Mouse (Mus musculus) frontal cortex, postnatal 14 days (tissue): ENCODE data around the gene Plekha7.

Experiments
- DNase-seq, 2 experiments: peaks; one replicate each; pipeline ENCODE4 v3.0.0; 2022; ENCODE audit warnings: low spot score in 2 of 2

Gene Plekha7

DNA sequence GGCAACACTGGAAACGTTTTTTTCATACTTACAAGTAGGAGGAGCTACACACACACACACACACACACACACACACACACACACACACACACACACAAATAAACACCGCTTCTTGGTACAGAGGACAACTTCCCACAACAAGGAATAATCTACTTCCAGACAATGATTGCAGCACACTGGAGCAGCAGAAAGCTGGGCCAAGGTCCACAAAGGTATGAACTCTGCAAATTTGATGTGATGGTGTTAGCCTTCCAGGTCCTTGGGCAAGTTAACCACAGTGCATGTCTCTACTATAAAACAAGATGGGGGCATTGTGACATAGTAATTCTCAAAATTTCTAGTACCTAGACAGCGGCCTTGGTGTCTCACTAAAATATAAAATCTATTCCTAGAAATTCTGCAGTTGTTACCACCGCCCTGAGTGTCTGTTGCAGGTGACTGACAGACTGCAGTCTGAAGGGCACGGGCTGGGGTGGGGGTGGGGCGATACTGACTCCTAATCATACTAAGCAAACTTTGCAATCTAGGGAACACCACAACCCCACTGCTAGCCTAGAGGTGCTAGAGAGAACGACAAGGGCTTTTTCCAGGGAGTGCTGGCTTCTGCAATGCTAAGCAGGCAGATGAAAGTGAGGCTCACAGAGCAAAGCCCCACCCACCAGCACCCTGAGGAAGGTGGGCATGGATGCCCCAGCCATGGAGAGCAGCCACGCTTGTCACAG is 85.7 kb downstream of the Plekha7 start:
- no peak for DNase-seq

DNA sequence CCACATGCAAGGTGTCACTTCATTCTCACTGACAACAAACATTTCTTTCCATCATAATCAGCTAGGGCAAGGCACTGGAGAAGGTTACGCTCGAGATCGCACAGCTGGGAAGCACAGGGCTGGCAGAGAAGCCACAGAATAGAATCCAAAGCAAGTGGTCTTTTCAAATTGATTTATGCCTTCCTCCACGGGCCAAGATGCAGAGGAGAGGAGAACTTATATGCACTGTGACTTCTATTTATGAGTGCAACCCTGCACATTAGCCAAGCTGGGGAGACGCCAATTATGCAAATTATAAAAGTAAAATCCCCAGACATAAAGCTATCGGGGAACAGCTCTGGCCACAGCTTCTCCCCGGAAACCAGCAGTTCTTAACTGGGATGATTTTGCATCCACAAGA is 86.3 kb downstream of the Plekha7 start:
- DNase-seq = no peak

DNA sequence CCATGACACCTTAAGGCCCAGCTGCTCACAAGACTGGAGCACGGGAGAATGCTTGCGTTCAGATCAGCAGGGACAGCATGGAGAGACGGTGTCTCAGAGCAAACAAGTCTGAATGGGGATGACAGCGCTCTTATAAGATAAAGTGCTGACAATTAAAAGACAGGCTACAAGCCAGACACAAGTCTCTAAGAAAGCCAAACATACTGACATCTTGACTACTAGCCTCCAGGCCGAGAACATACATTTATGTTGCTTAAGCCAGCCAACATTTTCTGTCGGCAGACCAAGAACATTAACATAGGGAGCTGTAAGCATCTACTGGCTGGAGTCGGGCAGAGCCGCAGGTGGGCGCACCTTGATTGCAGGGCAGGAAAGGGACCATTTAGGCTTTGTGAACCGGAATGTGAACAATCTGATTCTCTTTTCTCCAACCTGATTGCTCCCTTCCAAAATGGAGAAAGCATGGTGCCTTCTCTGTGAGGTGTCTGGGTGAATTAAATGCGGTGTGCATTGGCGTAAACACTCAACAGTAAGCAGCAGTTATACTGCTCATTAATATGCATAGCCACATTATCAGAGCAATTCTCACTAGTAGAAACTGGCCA is 88.0 kb downstream of the Plekha7 start:
- no peak for DNase-seq

DNA sequence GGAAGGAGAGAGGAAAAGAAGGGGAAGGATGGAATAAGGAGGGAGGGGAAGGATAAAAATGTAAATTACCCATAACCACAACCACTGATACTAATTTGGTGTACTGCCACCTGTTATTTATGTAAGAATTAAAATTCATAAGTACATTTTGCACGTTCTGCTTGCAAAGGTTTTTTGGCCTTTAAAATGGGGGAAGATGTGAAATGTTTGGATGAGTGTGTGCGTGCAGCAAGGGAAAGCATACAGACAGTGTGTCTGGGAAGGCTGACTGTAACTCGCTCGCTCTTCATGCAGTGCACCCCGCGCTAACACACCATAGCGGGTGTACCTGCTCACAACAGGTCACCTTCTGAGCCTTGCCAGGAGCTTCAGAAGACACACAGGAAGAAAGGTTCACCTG is 90.4 kb downstream of the Plekha7 start:
- no peak for DNase-seq

DNA sequence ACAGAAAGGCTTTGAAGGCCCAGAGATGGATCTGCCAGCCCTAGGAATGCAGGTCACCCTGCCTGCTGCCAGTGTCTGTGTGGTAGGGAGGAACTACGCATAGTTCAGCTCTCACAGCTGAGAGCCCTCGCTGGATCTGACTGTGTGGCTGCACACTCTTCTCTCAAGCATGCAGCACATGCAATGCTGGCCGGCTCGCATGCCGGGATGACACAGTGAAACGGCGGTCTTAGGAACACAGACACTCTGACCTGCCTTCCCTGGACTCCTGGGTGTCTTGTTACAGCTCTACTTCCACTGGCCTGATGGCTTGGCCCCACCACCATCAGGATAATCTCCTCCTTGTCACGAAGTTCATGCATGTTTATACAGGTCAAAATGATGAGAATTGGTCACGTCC is 96.3 kb downstream of the Plekha7 start:
- DNase-seq = no peak

DNA sequence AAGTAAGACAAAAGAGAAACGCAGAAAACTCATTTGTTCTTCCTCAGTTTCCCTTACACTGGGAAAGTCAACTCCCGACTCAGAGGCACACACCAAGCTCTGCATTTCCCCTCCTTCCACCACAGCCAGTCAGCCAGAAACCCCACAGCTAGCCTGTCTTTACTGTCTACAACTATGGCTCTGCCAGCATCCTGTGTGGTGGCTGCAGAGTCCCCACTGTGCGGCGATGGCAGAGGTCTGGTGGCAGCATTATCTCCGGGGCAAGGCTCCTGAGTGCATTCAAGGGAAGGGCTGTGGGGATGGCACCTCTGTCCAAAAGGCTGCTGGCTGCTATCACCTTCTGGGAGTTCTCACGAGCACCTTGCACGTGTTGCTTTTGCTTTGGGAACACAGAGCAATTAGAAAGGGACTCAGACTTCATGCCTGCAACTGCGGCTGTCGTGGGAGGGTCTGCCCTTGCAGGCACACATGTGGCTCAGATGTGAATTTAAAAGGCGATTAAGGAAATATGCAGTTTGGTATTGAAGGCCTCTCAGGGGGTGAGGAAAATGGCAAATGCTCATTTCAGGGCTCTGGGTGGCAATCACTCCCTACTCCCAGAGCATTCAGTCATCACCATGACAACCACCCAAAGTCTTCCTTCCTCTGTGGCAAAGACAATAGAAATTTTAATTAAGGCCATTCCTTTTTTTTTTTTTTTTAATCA is 98.1 kb downstream of the Plekha7 start:
- DNase-seq = no peak

DNA sequence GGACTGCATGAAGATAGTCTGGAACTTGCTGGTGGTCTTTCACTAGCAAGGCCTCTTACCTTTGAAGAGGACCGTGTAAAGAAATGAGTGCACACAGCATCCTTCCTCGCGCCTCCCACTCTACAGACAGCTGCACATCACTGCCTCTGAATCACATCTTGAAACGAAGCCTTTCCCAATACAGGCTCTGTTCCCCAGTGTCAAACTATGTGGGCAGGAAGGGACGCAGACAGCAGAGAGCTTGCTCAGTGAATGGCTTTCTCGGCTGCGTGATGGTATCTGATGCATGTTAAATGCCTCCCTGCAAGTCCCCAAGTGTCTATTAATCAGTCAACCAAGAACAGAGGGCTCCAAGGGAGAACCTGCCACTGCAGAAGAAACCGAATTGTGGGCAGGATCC is 99.3 kb downstream of the Plekha7 start:
- DNase-seq = no peak

DNA sequence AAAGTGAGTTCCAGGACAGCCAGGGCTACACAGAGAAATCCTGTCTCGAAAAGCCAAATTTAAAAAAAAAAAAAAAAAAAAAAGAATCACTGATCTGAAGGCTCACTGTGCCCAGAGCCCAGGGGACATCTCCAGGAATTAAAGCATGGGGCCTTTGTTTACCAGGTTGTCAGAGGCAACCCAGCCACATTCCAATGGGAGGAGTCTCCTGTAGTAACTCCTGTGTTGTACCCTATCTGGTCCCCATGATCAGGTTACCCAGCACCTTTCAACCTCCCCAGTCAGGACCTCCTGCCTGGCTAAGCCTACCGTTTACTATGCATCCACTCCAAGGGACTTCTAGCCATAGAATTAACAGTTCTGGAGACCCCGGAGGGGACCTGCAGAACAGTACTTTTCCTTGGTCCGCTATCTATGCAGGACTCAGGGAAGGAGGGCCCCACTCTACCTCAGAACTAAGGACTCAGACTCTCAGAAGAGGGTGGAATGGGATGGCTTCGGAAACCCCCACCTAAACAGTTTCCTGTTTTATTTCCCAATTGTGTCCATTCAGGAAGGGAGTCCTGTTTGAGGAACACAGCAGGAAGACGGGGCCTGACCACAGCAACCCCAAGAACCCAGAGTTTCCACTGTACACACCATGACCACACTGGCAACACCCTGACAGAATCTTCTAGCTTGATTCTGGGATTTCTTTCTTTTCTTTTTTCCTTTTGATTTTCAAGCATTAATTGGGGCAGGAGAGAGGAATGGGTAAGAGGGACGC is 101.2 kb downstream of the Plekha7 start:
- DNase-seq = no peak

DNA sequence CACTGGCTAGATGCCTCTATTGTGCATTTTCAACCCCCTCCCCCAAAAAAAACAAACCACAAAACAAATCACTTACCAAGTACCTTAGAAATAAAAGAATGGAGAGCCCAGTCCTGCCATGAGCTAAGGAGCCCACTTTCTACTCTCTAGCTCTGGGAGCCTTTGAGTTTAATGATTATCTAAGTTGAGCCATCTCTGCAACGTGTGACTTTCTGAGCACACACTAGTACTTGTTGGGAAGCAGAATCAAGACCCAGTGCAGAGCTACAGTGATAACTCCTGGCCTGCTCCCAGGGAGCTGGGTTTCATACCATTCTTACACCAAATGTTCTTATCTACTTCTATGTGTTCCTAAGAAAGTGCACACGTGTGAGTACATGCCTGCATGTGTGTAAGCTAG is 102.7 kb downstream of the Plekha7 start:
- no peak for DNase-seq

DNA sequence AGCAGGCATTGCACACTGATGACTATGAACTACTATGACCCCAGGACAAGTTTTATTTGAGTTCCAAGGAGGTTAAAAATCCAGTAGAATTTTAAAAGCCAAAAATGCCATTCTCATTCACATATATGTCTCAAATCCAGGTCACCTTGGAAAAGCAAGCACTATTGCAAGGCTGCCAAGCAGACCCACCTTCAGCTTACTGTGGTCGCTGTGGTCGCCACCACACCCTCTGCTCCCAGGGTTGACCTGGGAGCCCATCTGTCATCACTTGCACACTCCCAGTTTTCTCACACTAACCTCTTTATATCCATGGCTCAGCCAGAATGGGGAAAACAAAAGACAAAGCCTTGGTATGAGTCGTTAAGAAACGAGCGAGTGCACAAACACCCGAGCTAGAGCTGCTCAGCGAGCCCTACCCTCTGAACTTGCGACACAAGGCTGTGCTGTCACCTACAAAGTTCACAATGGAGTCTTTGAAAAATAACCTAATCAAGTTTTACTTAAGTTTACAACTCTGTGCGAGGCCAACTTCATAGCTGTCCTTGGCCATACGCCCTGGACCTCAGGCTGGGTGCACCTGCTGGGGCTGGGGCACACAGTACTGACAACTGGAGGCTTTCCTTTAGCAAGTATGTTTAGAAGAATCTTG is 106.0 kb downstream of the Plekha7 start:
- DNase-seq = no peak

DNA sequence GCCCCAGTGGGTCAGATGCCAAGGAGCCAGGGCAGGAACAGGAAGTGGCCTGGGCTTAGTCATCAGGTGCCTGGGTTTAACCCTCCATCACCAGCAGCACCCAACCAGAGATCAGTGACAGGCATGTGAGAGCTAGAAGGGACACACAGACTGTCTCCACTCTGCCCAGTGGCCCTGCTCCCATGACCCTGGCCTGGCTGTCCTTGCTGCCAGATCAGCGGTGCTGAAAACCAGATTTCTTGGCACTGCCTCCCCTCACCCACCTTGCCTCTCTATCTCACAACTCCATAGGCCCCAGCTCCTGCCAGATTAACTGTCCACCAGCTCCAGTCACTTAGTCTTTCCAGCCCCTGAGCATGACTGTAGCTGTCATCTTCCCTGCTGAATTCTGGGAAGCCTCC is 107.2 kb downstream of the Plekha7 start:
- DNase-seq = no peak

DNA sequence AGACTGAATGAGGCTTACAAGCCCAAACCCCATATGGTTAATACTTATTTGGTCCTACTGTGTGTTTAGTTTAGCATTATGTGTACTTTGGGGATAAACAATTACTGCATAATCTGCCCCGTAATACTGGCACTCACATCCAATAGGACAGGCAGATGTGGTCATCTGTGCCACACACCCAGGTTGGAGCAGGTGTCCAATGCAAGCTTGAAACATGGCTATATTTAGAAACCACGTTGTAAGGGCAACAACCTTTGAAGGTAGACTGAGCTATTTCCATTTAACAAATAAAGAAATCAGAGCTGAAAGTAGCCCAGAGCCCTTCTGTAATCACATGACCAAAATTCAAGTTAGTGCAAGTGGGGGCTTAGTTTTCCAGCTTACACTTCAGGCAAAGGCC is 107.6 kb downstream of the Plekha7 start:
- DNase-seq = no peak

DNA sequence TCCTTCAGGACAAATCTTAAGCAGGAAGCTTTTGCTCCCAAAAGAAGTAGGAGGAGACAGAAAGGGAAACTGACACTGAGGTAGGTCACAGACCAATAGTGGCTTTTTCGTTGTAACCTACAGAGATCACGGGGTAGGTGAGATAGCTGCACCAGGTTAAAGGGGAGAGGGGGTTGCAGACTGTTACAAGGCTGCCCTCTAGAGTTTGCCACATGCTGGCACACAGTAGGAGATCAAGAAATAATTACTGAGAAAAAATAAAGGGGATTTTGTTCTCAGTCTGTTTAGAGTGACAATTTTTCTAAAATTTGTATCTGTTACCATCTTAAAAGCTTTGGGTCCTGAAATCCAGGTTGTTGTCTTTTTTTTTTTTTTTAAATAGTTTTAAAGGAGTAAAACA is 109.3 kb downstream of the Plekha7 start:
- no peak for DNase-seq

DNA sequence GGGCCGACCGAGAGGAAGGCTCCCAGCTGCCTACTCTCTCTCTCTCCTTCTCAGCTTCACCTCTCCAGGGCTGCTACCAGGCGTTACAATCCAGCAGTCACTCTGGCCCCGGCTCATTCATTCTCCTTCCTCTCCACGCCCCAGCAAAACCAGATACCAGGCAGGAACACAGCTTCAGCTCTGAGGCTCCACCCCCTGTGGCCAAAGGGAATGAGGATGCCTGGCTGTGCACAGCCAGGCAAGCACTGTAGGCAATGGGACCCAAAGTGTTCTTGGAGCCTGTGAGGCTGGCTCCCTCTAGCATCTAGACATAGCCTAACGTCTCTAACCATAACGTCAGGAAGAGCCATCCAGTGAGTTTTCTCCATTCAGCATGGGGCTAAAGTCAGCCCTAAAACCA is 109.8 kb downstream of the Plekha7 start:
- DNase-seq = no peak

DNA sequence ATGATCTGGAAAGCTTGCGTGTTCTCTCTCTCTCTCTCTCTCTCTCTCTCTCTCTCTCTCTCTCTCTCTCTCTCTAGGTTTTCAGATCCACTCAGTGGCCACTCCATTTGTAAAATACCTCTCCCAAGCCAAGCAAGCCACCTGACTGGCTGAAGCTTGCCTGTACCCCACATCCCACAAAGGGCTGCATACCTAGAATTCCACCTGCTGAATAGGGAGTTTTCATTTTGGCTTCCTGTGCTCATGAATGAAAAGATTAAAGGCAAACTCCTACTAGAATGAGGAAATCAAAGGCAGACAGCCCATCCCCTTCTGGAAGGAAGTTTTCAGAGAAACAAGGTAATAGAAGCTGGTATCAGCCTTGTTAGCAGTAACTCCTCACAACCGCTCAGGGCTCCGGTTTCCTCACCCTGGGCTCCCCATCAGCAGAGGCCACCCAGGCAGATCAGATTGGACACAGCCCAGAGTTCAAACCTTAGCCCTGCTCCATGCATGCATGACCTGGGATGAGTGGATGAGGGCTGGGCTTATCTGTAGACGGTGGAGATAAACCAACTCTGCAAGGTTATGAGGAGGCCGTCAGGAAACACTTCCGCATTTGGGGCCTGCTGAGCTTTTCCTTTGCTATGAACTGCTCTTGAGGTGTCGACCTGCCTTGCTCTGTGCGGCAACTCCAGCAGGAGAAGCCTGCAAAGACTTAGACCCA is 111.0 kb downstream of the Plekha7 start:
- DNase-seq = no peak

DNA sequence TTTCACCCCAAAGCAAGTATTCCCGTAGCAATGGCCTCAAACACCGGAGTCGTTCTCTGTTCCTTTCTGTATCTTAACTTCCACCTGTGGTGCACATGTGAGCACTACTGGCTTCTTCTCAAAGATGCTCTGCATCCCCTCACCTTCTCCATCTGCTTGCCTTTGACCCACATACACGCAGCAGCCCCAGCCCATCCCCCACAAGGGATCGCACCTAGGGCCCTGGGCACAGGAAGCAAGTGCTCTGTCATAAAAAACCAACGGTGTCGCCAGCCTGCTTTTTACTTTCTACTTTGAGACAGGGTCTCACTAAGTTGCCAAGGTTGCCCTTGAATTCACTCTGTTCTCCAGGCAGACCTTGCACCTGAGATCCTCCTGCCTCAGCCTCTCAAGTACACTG is 113.2 kb downstream of the Plekha7 start:
- DNase-seq = no peak

DNA sequence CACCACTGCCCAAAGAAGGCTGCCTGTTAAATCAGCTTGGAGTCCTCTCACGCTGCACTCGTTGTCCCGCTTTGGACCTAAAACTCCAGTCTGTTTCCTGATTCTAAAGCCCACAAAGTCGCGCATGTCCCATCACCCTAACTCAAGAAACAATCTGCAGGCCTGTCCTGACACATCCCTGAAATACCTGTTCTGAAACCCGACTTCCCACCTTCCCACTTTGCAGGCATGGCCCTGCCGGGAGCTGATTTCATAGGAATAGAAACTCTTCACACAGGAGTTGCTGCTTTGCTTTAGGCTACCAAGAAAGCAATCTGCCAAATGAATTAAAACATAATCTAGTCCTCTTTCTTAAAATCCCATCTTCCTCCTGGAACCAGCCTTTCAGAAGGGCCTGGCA is 115.2 kb downstream of the Plekha7 start:
- no peak for DNase-seq

DNA sequence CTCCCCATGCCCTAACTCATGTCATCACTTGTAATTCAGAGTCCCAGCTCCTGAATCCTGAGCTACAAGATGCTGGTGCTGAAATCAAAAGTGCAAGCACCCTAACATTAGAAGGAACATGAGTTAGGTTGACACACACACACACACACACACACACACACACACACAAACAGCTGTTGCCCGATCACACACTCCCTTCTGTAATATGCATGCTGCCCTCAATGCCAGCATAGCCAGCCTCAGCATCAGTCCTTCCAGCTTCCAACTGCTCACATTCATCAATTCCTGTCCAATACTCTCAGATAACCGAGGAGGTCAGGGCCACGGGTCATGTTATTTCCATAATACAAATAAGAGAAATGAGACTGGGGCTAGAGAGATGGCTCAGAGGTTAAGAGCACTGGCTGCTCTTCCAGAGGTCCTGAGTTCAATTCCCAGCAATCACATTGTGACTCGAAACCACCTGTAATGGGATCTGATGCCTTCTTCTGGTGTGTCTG is 116.0 kb downstream of the Plekha7 start:
- no peak for DNase-seq

DNA sequence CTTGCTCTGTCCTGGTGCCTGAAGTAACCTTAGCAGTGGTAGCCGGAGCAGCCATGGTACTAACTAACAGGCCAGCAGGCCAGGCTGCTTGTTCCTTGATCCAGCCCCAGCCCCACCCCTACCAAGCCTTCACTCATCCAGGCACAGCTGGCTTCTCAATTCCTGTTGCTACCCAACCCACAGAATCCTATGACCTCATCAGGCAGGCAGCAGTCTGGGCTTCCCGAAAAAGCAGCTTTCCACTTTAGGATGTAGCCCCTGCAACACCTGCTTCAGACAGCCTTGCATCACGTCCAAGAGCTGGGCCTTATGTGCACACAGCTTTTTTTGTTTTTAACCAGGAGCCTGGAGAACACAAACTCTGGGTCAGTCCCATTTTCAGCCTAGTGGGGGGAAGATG is 117.0 kb downstream of the Plekha7 start:
- peak in 1 of 2 experiments; percentile 58 for DNase-seq

DNA sequence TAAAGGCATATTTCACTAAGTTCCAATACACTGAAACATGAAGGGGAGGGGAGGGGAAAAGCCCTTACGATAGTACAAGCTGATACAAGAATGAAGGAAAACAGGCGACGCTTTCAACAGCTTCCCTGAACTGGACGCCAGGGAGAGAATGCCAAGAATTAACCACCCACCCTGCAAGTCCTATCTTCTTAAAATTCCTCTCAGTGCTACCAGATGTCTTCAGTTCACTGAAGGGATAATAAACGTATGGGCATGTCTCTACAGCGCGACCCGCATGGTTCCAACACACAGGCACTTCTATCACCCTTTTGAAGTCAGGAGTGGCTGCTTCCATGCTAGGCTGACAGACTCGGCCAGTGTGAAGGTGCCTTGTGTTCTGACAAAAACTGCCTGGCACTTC is 118.5 kb downstream of the Plekha7 start:
- no peak for DNase-seq

DNA sequence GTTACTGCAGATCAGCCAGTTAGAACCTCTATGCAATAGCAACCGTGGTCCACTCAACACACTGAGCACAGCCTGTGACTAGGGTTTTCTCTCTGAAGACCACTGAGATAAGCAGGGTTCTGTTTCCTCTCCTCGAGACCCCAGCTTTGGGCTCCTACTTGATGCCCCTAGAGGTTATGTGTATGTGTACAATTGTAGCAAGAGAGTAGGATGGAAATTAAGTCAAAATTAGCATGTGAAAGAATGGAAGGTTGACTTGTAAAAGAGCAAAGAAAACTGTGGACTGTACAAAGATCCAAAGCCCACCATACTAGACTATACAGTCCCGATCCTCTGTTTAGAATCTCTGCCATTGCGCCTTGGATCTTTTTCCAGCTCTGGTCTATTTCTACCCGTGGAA is 119.8 kb downstream of the Plekha7 start:
- DNase-seq = no peak
